Mouse (Mus musculus) v-Abl transformed pro-B cells (cell line): ENCODE measurements around the gene Camk1g.

ENCODE experiments used
- in situ Hi-C, 2 experiments: fragments of 400-800 bp; cut with MboI; formaldehyde crosslinking; loops; one replicate each; pipeline ENCODE4 v1.15.1; 2025; ENCODE audit not compliant: unreplicated experiment in 2 of 2

Camk1g gene

DNA sequence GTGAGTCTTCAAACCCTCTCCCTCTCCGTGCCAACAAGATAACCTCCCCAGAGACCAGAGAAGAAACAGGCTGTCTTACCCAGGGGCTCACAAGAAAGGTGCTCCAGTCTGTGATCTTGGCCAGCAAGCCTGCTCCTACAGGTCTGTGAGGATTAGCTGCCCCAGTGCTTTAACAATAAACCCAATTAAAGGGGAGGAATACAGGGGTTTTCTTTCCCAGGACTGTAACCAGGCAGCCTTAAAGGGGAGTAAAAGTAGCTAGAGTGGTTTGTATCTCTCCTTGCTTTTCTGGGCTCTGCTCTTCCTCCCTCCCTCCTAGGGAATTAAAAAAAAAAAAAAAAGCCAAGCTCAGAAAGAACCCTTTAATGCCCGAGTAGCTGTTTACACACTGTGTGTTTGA is at the start of gene Camk1g:
Camk1g (minus strand) TSS at position 203 of the 400 bp plus-strand sequence.
- in situ Hi-C loops: loop anchor here (10.0 to 25.0 kb wide), 4 partner anchors 245 to 633 kb away; no protein-coding TSS in a partner anchor

DNA sequence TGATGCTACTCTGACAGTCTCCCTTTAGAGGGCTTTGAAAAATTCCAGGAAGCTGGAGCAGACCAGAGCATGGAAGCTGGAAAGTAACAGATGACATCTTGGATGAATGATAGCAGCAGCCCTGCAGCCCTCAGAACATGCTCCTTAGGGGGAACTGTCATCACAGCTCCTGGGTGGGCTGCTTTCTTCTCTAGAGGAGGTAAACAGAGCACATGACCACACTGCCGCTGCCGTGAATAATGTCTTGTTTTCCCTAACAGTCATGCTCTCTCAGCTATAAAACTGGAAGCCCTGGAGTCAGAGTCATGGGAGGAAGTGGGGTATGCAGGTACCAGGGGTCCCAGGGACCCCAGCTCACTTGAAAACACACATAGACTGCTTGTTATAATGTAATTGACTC is 49.1 kb upstream of the Camk1g start:
- in situ Hi-C loops: no loop called here

DNA sequence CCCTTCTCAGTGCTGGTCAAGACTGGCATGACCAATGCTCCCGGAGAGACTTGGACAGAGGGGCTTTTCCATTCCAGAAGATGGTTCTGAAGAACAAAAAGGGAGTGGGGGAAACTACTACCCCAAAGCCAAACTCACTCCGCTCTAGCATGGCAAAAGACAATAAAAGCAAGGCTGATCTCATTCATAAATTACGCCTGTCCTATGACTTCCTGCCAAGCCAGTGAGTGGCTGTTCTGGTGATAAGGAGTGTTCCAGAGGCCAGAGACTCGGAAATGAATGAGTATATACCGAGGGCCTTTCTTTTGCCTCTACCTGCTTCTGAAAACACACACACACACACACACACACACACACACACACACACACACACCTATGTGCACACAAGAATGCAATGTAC is 48.6 kb upstream of the Camk1g start:
- in situ Hi-C loops: no loop called here

DNA sequence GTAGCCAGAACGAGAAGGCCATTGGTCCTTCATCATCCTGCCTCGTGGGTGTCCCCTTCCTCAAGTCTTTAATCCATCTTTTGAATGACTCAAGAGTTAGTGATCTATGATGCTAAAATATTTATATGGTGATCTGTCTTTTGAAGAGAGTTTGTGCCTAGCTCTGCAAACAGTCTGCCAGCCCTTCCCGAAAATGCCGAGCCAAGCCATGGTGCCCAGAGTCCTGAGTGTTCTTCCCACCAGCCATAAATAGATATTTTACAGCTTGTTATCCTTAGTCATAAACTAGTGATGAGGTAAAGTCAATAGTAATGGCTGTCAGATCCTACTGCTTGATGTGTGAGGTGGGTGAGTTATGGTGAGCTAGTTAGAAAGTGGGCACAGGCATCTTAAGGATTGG is 44.0 kb upstream of the Camk1g start:
- in situ Hi-C loops: no loop called here

DNA sequence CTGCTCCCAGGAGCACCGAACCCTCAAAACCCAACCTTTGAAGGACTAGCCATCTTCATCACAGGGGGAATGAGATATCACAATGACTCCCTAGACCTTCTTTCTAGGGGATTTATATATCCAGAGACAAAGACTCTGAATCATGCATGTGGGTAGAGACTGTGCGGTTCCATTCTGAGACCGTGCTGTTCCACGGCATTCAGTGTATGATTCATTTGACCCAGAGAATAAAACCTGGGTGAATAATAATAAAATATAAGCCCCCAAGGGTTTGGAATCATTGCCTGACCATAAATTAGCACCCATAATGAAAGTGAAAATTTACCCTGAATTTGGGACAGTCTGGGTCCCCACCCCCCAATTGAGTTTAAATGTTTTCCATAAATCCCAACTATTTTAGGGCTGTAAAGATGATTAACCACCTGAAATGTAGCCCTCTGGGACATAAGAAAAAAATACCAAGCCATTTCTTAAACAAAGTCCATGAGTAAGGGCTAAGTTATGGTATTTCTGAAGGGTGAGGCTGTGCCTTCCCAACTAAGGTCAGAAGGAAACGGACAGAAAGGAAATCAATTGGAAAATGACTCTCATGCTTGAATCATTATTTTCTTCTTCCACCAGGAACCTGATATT is 43.4 kb upstream of the Camk1g start:
- in situ Hi-C loops: no loop called here

DNA sequence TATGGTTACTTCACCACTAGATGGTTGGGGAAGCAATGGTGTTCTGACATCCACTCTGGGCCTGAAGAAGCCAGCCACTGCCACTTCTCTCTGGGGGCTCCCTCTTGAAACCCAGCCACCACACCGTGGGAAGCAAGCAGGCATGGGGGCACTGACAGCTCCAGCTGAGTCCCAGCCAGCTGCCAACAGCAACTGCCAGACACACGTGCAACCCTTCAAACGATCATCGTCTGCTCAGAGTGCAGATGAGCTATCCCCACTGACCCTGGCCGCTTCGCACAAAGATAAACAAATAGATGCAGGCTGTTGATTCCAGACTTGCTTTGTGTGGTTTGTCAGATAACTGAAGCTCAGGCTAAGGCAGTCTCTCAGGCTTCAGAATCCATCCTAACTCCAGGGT is 37.4 kb upstream of the Camk1g start:
- in situ Hi-C loops: no loop called here

DNA sequence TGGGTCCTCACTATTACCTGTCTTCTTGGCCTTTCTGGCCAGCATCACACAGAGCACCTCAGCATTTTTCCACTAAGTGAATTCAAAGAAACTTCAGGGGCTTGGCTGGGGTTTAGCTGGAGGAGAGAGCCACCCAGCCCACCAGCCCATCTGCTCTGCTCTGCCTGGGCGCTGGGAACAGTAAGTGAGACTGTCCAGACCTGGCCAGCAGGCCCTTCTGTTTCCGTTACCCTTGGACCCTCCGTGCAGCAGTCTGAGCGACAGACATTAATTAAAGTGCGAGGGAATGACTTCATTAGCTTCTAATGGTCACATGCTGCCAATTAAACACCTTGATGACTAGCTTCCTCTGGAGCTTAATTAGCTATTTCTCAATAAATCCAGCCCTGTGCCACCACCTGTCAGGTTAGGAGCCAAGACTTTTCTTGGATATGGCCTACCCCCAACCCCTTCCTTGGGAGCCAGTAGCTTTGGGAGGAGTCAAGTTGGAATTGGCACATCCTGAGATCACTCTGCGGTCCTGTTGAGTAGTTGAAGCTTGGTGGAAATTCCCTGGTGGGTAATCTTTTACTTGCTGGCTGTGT is 36.1 kb upstream of the Camk1g start:
- in situ Hi-C loops: no loop called here

DNA sequence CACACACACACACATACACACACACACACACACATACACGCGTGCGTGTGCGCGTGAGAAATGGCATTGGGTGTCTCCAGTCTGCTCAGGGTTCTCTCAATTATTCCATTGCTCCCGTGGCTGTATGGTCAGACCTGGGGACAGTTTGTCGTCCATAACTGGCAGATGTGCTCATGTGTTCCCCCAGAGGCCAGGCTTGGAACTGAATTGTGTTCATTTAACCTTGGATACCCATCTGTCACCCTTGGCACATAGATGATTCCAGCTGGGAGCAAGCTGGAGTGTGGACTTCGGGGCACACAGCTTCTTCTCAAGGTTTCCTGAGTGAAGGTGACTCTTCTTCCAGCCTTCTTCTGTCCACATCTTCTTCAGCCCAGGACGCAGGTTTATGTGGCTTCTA is 31.6 kb upstream of the Camk1g start:
- in situ Hi-C loops: no loop called here

DNA sequence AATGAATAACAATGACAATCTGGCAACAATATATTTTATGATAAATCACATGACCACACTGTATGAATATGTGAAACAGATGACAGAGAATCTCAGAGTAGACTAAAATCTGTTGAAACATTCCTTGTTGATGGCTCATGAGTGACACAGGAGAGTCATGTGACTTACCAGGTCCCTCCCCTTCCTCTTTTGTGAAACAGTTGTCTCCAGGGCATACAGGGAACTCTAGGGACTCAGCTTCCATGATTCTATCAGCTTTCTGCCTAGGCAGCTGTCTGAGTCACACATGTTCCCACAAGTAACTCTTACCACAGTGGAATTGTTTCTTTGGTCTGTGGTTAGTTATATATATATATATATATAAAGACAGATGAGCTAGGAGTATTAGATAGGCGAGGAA is 30.2 kb upstream of the Camk1g start:
- in situ Hi-C loops: no loop called here

DNA sequence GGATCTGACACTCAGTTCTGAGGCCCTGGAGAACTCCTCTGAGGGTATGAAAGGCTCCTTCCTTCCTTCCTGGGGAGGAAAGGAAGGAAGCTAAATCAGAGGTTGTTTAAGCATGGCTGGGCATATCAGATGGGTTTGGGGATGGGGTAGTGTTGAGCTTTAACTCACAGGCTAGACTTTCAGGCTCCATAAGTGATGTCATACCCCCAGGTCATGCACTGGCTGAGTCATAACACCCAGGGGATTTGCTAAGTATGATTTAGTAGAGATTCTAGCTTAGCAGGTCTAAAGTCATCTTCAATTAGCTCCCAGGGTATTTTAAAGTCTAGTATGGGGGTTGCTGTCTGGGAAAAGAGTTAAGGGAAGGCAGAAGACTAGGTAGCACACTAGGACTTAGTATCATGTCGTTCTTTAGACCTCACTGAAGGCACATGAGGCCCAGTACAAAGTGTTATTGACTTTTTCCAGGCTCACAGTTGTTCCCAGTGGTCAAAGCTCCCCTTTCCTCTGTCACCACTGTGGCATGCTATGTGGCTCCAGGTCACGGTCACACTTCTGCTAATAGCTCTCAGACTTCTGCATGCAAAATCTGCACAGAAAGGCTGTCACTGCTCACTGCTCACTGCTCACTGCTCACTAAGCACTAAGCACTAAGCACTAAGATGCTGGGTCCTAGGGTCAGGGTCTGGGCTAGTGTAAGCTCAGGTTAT is 28.8 kb upstream of the Camk1g start:
- in situ Hi-C loops: no loop called here

DNA sequence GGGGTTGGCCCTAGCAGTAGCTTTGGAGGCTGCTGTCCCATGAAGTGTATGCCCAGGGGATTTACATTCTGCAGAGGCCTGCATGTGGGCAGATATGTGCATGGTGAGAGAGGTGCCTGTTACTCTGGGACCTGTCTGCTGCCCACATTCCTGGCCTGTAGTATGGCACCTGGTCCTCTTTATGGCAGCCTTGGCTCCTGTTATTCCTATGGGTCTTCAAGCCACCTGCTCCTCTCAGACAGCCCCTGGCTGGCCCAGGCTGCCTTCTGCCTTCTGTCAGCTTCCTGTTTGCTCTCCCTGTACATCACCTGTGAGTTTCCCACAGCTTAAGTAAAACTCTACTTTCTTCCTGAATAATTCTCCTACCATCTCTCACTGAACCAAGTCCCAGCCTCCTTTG is 27.0 kb upstream of the Camk1g start:
- in situ Hi-C loops: no loop called here

DNA sequence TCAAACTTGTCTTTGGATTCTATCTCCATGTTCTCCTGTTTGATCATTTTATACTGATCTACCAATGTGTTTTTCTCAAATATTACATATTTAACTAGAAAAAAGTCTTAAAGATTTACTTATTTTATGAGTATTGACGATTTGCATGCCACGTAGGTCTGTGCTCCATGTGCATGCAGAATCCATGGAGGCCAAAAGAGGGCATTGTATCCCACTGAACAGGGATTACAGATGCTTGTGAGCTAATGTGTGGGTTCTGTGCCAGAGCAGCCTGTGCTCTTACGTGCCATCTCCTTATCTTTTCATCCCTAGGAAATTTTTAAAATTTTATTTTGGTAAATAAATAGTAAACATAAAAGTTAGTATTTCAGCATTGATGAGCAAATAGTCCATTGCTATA is 22.2 kb upstream of the Camk1g start:
- in situ Hi-C loops: no loop called here

DNA sequence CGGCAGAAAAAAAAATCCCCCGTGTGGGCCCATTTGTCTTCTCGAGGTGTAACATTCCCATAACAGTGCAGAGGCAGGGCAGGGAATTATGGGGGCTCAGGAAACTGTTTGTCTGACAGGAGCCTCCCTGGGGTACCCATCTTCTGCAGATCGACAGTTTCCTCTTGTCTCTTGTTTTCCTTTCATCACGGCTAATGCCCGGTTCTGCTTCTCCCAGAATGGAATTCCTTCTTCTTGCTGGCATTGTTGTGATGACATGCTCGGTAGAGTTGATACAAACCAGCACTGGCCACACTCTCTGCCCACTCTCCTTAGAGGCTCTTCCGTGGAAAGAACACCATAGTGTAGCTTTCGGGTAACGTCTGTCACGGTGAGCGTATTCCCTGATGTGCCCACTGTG is 19.9 kb upstream of the Camk1g start:
- in situ Hi-C loops: no loop called here

DNA sequence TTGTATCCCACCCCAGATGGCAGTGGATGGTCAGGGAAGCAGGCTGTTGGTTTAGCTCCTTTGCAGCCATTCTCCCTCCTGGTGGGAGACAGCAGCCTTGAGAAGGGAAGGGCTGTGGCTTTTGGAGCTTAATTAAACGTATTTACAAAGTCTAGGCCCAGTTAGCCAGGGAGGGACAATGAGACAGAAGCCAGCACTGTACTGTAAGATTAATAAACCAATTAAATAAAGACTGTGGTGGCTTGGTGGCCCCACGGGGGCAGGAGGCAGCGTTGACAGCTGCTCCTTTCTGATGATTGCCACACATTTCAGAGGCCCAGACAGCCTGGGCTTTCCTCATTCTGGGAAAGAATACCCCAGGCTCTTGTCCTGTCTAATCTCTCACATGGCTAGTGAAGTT is 19.4 kb upstream of the Camk1g start:
- in situ Hi-C loops: loop anchor here (5.0 to 10.0 kb wide), 2 partner anchors 195 to 313 kb away; no protein-coding TSS in a partner anchor

DNA sequence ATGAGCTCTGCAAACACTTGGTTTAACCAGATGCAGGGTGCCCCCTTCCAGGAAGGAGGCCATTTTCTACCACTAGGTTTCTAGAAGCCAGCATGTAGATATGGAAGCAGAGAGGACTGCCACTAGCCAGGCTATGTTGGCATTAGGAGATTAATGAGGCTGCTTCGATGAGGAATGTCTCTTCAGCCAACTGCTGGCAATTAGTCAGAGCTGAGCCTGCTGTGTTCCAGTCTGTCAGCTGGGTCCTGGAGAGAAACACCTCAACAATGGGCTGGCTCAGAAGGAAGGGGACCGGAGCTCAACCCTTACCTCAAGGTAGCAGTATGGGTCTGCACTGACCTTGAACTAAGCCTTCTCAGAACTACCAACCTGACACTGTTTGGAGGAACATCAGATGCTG is 17.1 kb upstream of the Camk1g start:
- in situ Hi-C loops: loop anchor here (5.0 to 10.0 kb wide), 2 partner anchors 198 to 315 kb away; no protein-coding TSS in a partner anchor

DNA sequence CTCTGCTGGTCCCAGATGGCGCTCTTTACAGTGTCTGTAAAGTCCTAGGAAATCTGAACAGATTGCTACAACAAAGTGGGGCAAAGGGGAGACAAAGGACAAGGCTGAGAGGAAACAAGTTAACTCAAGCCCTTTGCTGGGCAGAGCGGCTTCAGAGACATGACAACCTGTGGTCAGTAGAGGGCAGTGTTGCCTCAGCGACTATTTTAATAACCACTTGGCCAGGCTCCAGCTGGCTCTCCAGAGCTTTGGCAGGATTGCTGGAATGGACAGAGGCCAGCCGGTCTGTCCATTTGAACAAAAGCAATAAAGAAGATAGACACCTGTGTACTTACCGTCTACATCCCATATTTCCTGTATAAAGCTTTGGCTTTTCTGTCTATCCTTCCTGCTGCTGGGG is 16.0 kb upstream of the Camk1g start:
- in situ Hi-C loops: loop anchor here (5.0 to 10.0 kb wide), 2 partner anchors 199 to 316 kb away; no protein-coding TSS in a partner anchor

DNA sequence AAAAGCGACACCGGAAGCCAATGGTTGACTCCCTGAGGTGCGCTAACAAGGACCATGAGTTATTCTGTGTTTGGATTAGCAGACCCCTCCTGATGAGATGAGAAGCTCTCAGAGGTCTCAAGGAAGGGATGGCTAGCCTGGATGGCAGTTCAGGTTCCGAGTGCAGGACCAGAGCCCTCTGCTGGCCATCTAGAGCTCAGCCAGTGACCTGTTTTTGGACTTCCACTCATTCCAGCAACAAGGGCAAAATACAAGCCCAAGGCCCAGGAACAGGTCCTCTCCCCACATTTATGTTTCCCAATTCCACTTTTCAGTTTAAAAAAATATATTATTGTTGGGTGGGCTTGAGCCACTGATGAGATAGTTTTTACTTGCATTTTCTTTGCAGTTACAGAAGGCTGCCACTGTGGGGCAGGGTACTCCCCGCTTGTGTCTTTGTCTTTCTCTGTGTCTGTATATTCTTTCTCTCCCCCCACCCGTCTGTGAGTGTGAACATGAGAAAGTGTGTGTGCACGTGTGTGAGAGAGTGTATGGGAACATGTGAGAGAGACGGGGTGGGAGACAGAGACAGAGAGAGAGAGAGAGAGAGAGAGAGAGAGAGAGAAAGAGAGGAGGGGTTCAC is 12.9 kb upstream of the Camk1g start:
- in situ Hi-C loops: loop anchor here (10.0 kb wide), 1 partner anchor 202 kb away; no protein-coding TSS in a partner anchor

DNA sequence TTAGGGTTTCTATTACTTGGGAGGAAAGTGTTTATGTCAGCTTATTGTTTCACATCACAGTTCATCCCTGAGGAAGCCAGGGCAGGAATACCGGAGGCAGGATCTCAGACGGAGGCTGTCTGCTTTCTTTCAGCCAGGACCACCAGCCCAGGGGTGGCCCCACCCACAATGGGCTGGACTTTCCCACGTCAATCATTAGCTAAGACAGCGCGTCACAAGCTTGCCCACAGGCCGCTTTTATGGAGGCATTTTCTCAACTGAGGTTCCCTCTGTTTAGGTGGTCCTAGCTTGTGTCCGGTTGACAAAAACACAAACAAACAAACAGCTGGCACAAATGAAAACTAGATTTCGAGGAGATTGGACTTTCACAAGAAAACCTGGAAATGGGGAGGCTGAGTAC is 12.3 kb upstream of the Camk1g start:
- in situ Hi-C loops: loop anchor here (10.0 kb wide), 1 partner anchor 202 kb away; no protein-coding TSS in a partner anchor

DNA sequence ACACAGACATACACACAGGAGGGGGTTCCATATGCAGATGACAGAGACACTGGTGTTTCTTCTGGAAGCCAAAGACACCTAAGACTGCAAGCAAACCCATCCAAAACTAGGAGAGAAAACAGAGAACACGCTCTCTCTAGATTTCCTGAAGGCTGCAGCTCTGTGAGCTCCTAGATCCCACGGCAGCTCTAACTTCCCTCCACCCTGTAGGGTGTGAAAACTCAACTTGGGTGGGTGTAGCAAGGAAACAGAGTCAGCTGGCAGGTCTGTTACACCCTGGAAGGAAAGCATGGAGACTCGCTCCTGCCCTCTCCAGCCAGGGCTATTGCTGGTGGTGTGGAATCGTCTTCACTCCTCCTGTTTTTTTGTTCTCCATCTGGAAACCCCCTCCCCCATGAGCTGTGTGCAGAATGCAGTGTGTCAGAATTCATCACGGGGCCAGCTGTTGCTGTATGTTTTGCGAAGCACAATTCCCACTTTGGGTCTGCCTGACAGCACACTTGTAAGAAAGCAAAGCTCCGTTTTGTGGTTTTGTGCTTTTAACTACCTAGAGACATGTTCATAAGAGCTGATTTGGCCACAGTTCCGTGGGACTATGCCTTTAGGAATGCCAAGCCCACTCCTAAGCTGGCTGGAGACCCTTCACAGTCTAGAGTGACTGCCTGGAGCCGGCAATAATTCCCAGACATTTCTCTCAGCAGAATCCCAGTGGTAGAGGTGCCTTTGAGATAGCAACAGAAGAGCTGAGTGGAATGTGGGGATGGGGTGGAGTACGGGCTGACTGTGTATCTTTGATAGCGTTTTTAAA is 11.7 kb upstream of the Camk1g start:
- in situ Hi-C loops: loop anchor here (10.0 kb wide), 1 partner anchor 203 kb away; no protein-coding TSS in a partner anchor

DNA sequence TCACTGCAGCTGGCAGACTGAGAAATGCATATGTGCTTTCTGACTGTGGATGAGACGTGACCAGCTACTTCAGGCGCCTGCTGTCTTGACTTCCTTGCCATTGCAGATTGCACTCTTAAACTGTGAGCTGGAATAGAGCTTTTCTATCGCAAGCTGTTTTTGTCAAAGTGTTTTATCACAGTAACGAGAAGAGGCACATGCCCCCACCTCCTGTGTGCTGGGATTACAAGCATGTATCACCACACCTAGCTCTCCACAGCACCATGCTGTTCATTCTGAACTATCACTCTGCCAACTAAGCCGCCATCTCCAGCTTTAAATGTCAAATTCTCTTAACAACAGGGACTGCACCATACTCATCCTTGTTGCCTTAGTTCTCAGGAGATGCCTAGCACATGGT is 10.8 kb upstream of the Camk1g start:
- in situ Hi-C loops: loop anchor here (10.0 kb wide), 1 partner anchor 204 kb away; no protein-coding TSS in a partner anchor
